Mouse (Mus musculus) lung, postnatal 25 days (tissue): ENCODE results near the gene Fam173b.

Experiments used
- DNase-seq: peaks from one replicate; pipeline ENCODE4 v3.0.0; 2022; ENCODE audit warnings: low spot score

Gene Fam173b

GRCm38 (mm10) chr15:31586519-31586918 is 15.1 kb upstream of the Fam173b start:
- DNase-seq, result peak; percentile 85

- DNase-seq, result no peak
These were observed 13.9 kb upstream of the Fam173b start for GRCm38 (mm10) chr15:31587789-31588188.

- no peak for DNase-seq
These were observed 12.5 kb upstream of the Fam173b start for GRCm38 (mm10) chr15:31588989-31589640.

GRCm38 (mm10) chr15:31590176-31590575 is 11.5 kb upstream of the Fam173b start:
- DNase-seq, result no peak

GRCm38 (mm10) chr15:31592531-31592930 is 9.1 kb upstream of the Fam173b start:
- no peak for DNase-seq

GRCm38 (mm10) chr15:31594260-31594659 is 7.4 kb upstream of the Fam173b start:
- no peak for DNase-seq

- DNase-seq, result no peak
These were observed 6.0 kb upstream of the Fam173b start for GRCm38 (mm10) chr15:31595651-31596050.

- DNase-seq, result no peak
These were observed 1.8 kb upstream of the Fam173b start for GRCm38 (mm10) chr15:31599834-31600233.

- no peak for DNase-seq
These were observed 390 bp upstream of the Fam173b start for GRCm38 (mm10) chr15:31601279-31601645.

GRCm38 (mm10) chr15:31602426-31602825 is 774 bp downstream of the Fam173b start:
- peak; percentile 46 for DNase-seq

- DNase-seq, result no peak
These were observed 1.5 kb downstream of the Fam173b start for GRCm38 (mm10) chr15:31603113-31603512.

GRCm38 (mm10) chr15:31606821-31607220 is 5.2 kb downstream of the Fam173b start:
- DNase-seq, result peak; percentile 59

- no peak for DNase-seq
These were observed 9.4 kb downstream of the Fam173b start for GRCm38 (mm10) chr15:31611027-31611426.

- DNase-seq, result no peak
These were observed 10.3 kb downstream of the Fam173b start for GRCm38 (mm10) chr15:31611976-31612375.

GRCm38 (mm10) chr15:31613826-31614453 is 12.3 kb downstream of the Fam173b start:
- DNase-seq, result no peak

- no peak for DNase-seq
These were observed 13.0 kb downstream of the Fam173b start for GRCm38 (mm10) chr15:31614666-31615065.

- no peak for DNase-seq
These were observed 15.6 kb downstream of the Fam173b start for GRCm38 (mm10) chr15:31617261-31617660.

GRCm38 (mm10) chr15:31619521-31619920 is 17.9 kb downstream of the Fam173b start:
- DNase-seq, result no peak

- DNase-seq, result no peak
These were observed 25.9 kb downstream of the Fam173b start for GRCm38 (mm10) chr15:31627277-31628154.

- DNase-seq, result no peak
These were observed 26.5 kb downstream of the Fam173b start for GRCm38 (mm10) chr15:31628180-31628579.

GRCm38 (mm10) chr15:31629556-31629955 is 27.9 kb downstream of the Fam173b start:
- DNase-seq, result no peak

- DNase-seq, result no peak
These were observed 29.8 kb downstream of the Fam173b start for GRCm38 (mm10) chr15:31631396-31631858.

- no peak for DNase-seq
These were observed 30.8 kb downstream of the Fam173b start for GRCm38 (mm10) chr15:31632478-31632877.
